ENCODE assay signal across 9 mouse cellular contexts in genomic region chr4:120032320-120032983, GRCm38 (mm10). TPM values are rescaled to one million over a fixed set of nuclear protein-coding genes. Genes with fewer than 3 reads are reported as not detected.
DNase-seq lines count a peak whose midpoint lies in the region; ATAC-seq lines count a peak whose summit lies in the region.
"Had no signal": no experiment of that assay in that cellular context is flagged by ENCODE, and none has a peak within 500 bp of the region (broad histone marks: within the 10 kb centered on the region; RNA-seq: fewer than 3 reads in every experiment).

No protein-coding gene starts in this region.

- H3K36me3 ChIP-seq in intestine, embryonic 15.5 days, result no peaks in the 10 kb centered on the region

- peak overlapping the region; percentile 97 for H3K4me2 ChIP-seq in intestine, embryonic 15.5 days (replicated peaks)

- H3K4me3 ChIP-seq in intestine, embryonic 15.5 days (replicated peaks), result peak overlapping the region; percentile 57

- peak overlapping the region; percentile 41 for H3K9ac ChIP-seq in intestine, embryonic 15.5 days

- peak; percentile 62 for DNase-seq in ZHBTc4 (ENCODE audit: low read depth, low spot score)
- DNase-seq in left cerebral cortex, postnatal 25 days (ENCODE audit: low spot score in 2 of 2), result peak; percentile 67 to 77
- DNase-seq in right cerebral cortex, postnatal 25 days, result peak; percentile 79

- H3K4me1 ChIP-seq in intestine, embryonic 15.5 days (replicated peaks), result peaks cover 4% of the 10 kb centered on the region; the same call in 1 of the 2 replicates

- peak; percentile 64 for ATAC-seq in common myeloid progenitor, adult 5-6 weeks (replicated peaks; ENCODE audit: low read depth, poor library complexity, severe bottlenecking)
- peak; percentile 86 for ATAC-seq in granulocyte monocyte progenitor cell, adult 5-6 weeks (replicated peaks; ENCODE audit: poor library complexity, severe bottlenecking)
- peak; percentile 89 for ATAC-seq in intestine, embryonic 15.5 days
- peak; percentile 71 for ATAC-seq in megakaryocyte progenitor cell, adult 5-6 weeks (replicated peaks; ENCODE audit: poor library complexity)
- ATAC-seq in megakaryocyte-erythroid progenitor cell, adult 5-6 weeks (replicated peaks; ENCODE audit: low FRiP score, low TSS enrichment, poor library complexity, severe bottlenecking), result no peak

- no peaks in the 10 kb centered on the region for H3K9me3 ChIP-seq in intestine, embryonic 15.5 days

- no peak overlapping the region for H3K27ac ChIP-seq in intestine, embryonic 15.5 days

- H3K27me3 ChIP-seq in intestine, embryonic 15.5 days (replicated peaks), result peaks cover 54% of the 10 kb centered on the region

- WGBS in intestine, embryonic 15.5 days, result under 1% methylated on average over 67 of the region's 70 CpGs

- intact Hi-C loops in left cerebral cortex, postnatal 25 days (cut with DNase I), result loop anchor here (5.0 to 10.0 kb wide), 3 partner anchors 70 to 278 kb away; no protein-coding TSS in a partner anchor

RNA-seq across cellular contexts. Expression of gene AL607142.1, which starts 32.3 kb away (rescaled TPM):
- total RNA-seq in common myeloid progenitor, adult 5-6 weeks (2017), result not detected in 2 replicates
- not detected in 2 replicates for total RNA-seq in granulocyte monocyte progenitor cell, adult 5-6 weeks (2014; fragmentation: Nextera tagmentation)
- total RNA-seq in granulocyte monocyte progenitor cell, adult 5-6 weeks (2017), result not detected in 2 replicates
- not detected in 2 replicates for polyA plus RNA-seq in intestine, embryonic 15.5 days (2015; fragmentation: Nextera tagmentation; extraction: Ambion mirVana)
- not detected for total RNA-seq in left cerebral cortex, postnatal 25 days (2021)
- total RNA-seq in megakaryocyte progenitor cell, adult 5-6 weeks (2015), result not detected in 2 replicates
- not detected in 2 replicates for total RNA-seq in megakaryocyte progenitor cell, adult 5-6 weeks (2017)
- total RNA-seq in megakaryocyte-erythroid progenitor cell, adult 5-6 weeks (2014; fragmentation: Nextera tagmentation), result not detected in 2 replicates
- not detected in 2 replicates for total RNA-seq in megakaryocyte-erythroid progenitor cell, adult 5-6 weeks (2017)
- total RNA-seq: gastrocnemius, postnatal 4 days had no signal
